Mouse (Mus musculus) CD4-positive, CD25-positive, alpha-beta regulatory T cell, adult 9 weeks (primary cell): Measurements from ENCODE around the gene Amer1. TPM values are rescaled to one million over a fixed set of nuclear protein-coding genes. Genes with fewer than 3 reads are reported as not detected.

Experiments
- polyA plus RNA-seq: library from polyadenylated mRNA; unstranded; fragments of 100-300 nt; shearing (Covaris generic); gene quantifications from one replicate; pipeline ENCODE4 v1.2.1, GENCODE M21; 2017

Amer1 gene
- 5.5 TPM for polyA plus RNA-seq

GRCm38 (mm10) chrX:95444776-95445111 lies at the start of gene Amer1:
Amer1 (minus strand) TSS chrX:95444872.

Other genes with a start within 250 kb of the Amer1 start
- 0.79 TPM for gene Arhgef9, start 248.0 kb downstream of the Amer1 start, polyA plus RNA-seq
- gene Asb12, start 113.1 kb upstream of the Amer1 start, polyA plus RNA-seq: not detected
- gene Pfn5, start 113.2 kb upstream of the Amer1 start, polyA plus RNA-seq: not detected
- 7.0 TPM for gene Zc4h2, start 213.6 kb upstream of the Amer1 start, polyA plus RNA-seq